Mouse (Mus musculus): ENCODE results near the gene Fhod1.
"Not testable (repeated sequence)": the region's sequence is repeated elsewhere in the genome, so short reads cannot be mapped to it uniquely, and the experiment has no call there.

Gene Fhod1

GRCm38 (mm10) chr8:105295895-105296573 is 51.7 kb downstream of the Fhod1 start, which contains the start of gene Exoc3l:
Exoc3l (minus strand) TSS chr8:105296101.
- no peak for DNase-seq (ENCODE audit: low read depth, low spot score)

- DNase-seq (ENCODE audit: low read depth, low spot score), result no peak
These were observed 52.5 kb downstream of the Fhod1 start for GRCm38 (mm10) chr8:105295256-105295655.

DNA sequence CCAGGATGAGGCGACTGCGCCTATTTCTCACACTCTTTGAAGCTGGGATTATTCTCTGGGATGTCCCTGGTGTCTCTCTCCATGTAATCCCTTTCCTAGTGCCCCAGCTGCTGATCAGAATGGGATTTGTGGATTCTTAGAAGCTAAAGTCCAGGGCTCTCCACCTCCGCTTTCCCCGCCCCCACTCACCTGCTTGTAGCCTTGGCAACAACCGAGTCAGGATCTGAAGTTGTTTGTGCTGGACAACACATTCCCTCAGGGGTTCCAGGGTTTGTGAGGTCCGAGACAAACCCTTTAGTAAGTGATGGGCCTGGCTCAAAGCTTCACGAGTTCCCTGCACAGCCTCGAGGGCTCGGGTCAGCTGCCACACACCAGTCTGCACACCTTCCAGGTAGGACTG is 53.0 kb downstream of the Fhod1 start:
- DNase-seq (ENCODE audit: low read depth, low spot score), result no peak

GRCm38 (mm10) chr8:105293405-105293804 is 54.3 kb downstream of the Fhod1 start:
- no peak for DNase-seq (ENCODE audit: low read depth, low spot score)

- DNase-seq (ENCODE audit: low read depth, low spot score), result no peak
These were observed 55.3 kb downstream of the Fhod1 start for GRCm38 (mm10) chr8:105292471-105292870.

- not testable (repeated sequence) for DNase-seq (ENCODE audit: low read depth, low spot score)
These were observed 56.0 kb downstream of the Fhod1 start for GRCm38 (mm10) chr8:105291802-105292201.

DNA sequence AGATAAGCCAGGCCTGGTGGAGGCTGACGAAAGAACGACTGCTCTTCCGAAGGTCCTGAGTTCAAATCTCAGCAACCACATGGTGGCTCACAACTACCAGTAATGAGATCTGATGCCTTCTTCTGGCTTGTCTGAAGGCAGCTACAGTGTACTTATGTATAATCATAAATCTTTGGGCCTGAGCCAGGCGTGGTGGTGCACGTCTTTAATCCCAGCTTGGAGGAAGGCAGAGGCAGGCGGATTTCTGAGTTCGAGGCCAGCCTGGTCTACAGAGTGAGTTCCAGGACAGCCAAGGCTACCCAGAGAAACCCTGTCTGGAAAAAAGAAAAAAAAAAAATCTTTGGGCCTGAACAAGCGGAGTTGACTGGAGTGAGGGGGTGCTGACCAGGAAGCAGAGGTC is 56.4 kb downstream of the Fhod1 start:
- not testable (repeated sequence) for DNase-seq (ENCODE audit: low read depth, low spot score)

- no peak for DNase-seq (ENCODE audit: low read depth, low spot score)
These were observed 57.0 kb downstream of the Fhod1 start for GRCm38 (mm10) chr8:105290554-105291314.

DNA sequence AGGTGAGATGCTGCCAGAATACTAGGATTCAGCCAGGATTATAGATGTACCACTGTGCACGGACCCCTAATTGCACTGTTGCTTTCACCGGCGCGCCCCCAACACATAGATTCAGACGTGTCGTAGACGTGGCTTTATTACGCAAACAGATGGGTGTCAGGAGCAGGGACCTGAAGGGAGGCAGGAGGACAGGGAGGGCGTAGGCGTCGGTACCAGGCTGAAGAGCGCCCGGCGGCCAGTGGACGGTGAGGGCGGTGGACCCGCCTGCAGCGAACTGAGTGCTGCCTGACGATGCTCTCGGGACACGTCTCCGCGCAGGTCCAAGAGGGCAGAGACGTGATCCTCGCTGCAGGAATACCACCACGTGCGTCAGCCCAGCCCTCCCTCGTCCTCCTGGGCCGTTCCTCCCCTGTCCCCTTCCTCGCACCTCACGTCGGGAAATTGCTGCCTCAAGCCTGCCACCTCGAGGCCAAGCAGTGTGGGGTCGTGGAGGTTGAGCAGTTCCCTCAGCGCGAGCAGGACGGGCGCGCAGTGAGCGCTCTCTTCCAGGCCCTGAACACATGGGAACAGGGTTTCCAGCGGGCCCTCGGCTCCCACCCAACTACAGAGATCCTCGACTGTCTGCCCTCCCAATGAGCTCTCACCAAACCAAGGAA is 57.8 kb downstream of the Fhod1 start, which contains the start of gene 4931428F04Rik:
TSS of gene 4931428F04Rik (minus strand) at position 60 of the 656 bp plus-strand sequence.
- DNase-seq (ENCODE audit: low read depth, low spot score), result no peak

- peak; percentile 94 for DNase-seq (ENCODE audit: low read depth, low spot score)
These were observed 58.6 kb downstream of the Fhod1 start for GRCm38 (mm10) chr8:105288958-105289732.

DNA sequence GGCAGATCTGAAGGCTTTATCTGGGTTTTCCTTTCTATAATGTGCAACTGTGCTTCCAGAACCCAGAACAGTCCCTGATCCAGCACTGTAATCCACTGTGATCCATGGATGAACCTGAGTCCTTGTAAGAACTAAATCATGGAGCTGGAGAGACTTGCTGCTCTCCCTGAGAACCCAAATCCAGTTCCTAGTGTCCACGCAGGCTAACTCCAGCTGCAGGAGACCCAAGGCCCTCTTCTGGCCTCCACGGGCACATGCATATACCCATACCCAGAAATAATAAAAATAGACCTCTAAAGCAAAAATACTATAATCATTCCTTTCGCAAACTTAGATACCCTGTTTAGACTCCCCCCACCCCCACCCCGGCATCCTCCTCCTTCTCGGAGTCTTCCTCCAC is 59.5 kb downstream of the Fhod1 start:
- no peak for DNase-seq (ENCODE audit: low read depth, low spot score)

DNA sequence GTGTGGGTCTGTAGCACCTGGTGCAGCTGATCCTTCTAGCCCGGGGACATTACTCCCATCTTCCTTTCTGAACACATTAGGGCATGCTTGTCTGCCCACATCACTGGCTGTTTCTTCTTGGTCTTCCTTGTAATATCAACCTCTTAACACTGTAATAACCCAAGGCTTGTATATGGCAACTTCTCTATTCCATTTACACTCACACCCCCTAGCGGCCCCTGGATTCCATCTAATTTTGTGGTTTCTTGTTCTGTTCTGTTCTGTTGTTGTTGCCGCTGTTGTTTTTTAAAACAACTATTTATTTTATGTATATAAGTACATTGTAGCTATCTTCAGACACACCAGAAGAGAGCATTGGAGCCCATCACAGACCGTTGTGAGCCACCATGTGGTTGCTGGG is 60.8 kb downstream of the Fhod1 start:
- no peak for DNase-seq (ENCODE audit: low read depth, low spot score)

GRCm38 (mm10) chr8:105285514-105285913 is 62.2 kb downstream of the Fhod1 start:
- no peak for DNase-seq (ENCODE audit: low read depth, low spot score)

- DNase-seq (ENCODE audit: low read depth, low spot score), result no peak
These were observed 64.7 kb downstream of the Fhod1 start for GRCm38 (mm10) chr8:105283074-105283473.

- DNase-seq (ENCODE audit: low read depth, low spot score), result no peak
These were observed 65.5 kb downstream of the Fhod1 start for GRCm38 (mm10) chr8:105282239-105282638.

- no peak for DNase-seq (ENCODE audit: low read depth, low spot score)
These were observed 65.9 kb downstream of the Fhod1 start for GRCm38 (mm10) chr8:105281821-105282220.

DNA sequence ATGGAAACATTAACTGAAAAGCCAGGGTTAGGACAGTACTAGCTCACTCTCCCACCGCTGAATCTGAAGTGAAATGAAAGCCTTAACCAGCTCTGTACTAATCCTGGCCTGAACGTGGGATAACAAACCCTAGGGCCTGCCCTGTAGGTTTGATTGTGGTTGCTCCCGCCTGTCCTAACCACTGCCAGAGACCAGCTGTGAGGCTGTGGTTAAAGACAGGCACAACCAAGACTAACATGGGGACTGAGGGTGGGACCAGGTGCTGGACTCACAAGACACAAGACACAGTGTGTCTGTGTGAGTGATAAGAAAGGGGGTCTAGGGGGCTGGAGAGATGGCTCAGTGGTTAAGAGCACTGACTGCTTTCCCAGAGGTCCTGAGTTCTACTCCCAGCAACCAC is 67.2 kb downstream of the Fhod1 start:
- DNase-seq (ENCODE audit: low read depth, low spot score), result no peak
